Mouse (Mus musculus) ES-E14 (cell line): ENCODE results near the gene Six4.

Experiments
- CHD2 ChIP-seq: IDR thresholded peaks from 2 replicates; pipeline ENCODE4 v1.6.1; 2014; ENCODE audit warnings: mild to moderate bottlenecking, low read depth, low read length, inconsistent platforms
- HCFC1 ChIP-seq: IDR thresholded peaks from 2 replicates; pipeline ENCODE4 v1.6.1; 2012; ENCODE audit warnings: low read length, inconsistent platforms, borderline replicate concordance; ENCODE audit not compliant: insufficient read depth

DNA sequence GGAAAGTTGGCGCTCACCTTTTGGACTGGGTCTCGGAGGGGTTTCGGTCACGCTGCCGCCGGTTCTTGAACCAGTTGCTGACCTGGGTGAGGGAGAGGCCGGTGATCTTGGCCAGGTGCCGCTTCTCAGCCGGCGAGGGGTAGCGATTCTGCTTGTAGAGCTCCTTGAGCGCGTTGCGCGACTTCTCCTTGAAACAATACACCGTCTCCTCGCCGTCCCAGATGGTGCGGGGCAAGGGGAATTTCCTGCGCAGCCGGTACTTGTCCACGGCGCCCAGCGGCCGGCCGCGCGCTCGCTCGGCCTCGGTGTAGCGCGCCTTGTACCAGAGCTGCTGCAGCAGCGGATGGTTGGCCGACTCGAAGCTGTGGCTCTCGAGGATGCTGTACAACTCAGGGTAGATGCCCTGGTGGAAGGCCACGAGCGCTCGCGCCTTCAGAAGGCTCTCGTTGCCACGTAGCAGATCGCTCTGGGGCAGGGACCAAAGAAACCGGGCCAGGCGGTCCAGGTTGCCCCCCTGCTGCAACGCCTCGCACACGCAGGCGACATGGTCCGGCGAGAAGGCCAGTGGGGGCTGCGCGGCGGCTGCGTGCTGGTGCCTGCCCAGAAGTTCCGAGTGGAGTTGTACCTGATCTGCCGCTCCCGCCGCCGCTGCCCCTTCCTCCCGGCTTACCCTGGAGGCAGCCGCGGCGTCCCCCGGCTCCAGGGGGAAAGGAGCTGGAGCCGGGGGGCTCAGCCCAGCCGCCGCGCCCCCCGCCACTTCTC is 749 bp downstream of the Six4 start:
- TF ChIP-seq CHD2 = no peak
- TF ChIP-seq HCFC1 = no peak
